8 mouse cellular contexts compared by ENCODE assay signal in the genomic region with DNA sequence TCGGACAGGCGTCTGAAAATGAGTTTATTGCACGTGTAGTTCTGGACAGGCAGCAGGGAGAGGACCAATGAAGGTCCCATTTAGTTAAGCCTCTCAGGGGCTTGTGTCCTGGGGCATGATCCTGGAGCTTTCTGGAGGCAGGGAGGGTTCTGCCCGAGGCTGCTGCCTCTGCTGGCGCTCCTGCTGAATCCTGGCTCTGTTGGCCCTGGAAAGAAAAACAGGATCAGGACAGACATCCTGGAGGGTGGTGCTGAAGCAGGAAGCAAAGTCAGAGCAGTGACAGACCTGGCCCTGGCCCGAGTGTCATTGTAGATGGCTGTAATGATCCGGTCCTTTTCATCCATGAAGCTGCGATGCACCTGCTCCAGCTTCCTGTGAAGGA. TPM values are rescaled to one million over a fixed set of nuclear protein-coding genes. Genes with fewer than 3 reads are reported as not detected.
DNase-seq lines count a peak whose midpoint lies in the region; ATAC-seq and TF ChIP-seq lines count a peak whose summit lies in the region.

No protein-coding gene starts in this region.

- 7% methylated on average over 8 of the region's 8 CpGs for WGBS in heart, embryonic 14.5 days
- WGBS in forebrain, embryonic 14.5 days, result 6% methylated on average over 8 of the region's 8 CpGs
- WGBS in liver, embryonic 16.5 days (ENCODE audit: insufficient replicate concordance), result 12% methylated on average over 8 of the region's 8 CpGs

- intact Hi-C loops in heart, postnatal 10 days (cut with DNase I), result no loop called here

- no peak; the same call in 1 of the 2 replicates for ATAC-seq in heart, embryonic 14.5 days (ENCODE audit: insufficient number of reproducible peaks, insufficient read depth, low FRiP score, low read depth)
- no peak for ATAC-seq in forebrain, embryonic 14.5 days
- no peak for ATAC-seq in liver, embryonic 16.5 days (ENCODE audit: low read depth)
- no peak for ATAC-seq in CD4-positive, CD25-positive, alpha-beta regulatory T cell, adult 4 months
- no peak for ATAC-seq in cerebellum, adult (ENCODE audit: insufficient number of reproducible peaks, low FRiP score, low TSS enrichment)

- peak overlapping the region; percentile 69 to 81 for H3K4me3 ChIP-seq in heart, embryonic 14.5 days (ENCODE audit: control insufficient read depth in 1 of 2, insufficient read depth in 1 of 2, low read depth in 1 of 2, low read length in 2 of 2)
- peak overlapping the region; percentile 83 to 92 for H3K4me3 ChIP-seq in ES-E14 (ENCODE audit: insufficient read depth in 1 of 2, low read depth in 1 of 2, low read length in 2 of 2, poor library complexity in 1 of 2, severe bottlenecking in 1 of 2)
- peak overlapping the region; percentile 78 for H3K4me3 ChIP-seq in forebrain, embryonic 14.5 days (ENCODE audit: low read depth, low read length)
- peak overlapping the region; percentile 76 for H3K4me3 ChIP-seq in liver, embryonic 16.5 days (ENCODE audit: low read depth, low read length)

- in situ Hi-C loops in ES-E14 (cut with MboI; ENCODE audit: low sequenced_read_pairs in 2 of 2, unreplicated experiment in 2 of 2), result no loop called here

- no peaks in the 10 kb centered on the region for H3K9me3 ChIP-seq in heart, embryonic 14.5 days (ENCODE audit: control insufficient read depth, low read length)
- no peaks in the 10 kb centered on the region for H3K9me3 ChIP-seq in ES-E14 (ENCODE audit: control insufficient read depth, insufficient read depth, low read depth, low read length)
- no peaks in the 10 kb centered on the region for H3K9me3 ChIP-seq in forebrain, embryonic 14.5 days (replicated peaks; ENCODE audit: control insufficient read depth, low read length)
- no peaks in the 10 kb centered on the region for H3K9me3 ChIP-seq in liver, embryonic 16.5 days (replicated peaks; ENCODE audit: control insufficient read depth, low read length)

- no peaks in the 10 kb centered on the region for H3K27me3 ChIP-seq in heart, embryonic 14.5 days (ENCODE audit: control insufficient read depth, insufficient read depth, low read length)
- no peaks in the 10 kb centered on the region for H3K27me3 ChIP-seq in forebrain, embryonic 14.5 days (replicated peaks; ENCODE audit: control insufficient read depth, insufficient read depth, low read length)
- no peaks in the 10 kb centered on the region for H3K27me3 ChIP-seq in liver, embryonic 16.5 days (ENCODE audit: control insufficient read depth, insufficient read depth, low read depth, low read length)

- peaks cover 12 to 24% of the 10 kb centered on the region in 2 experiments for H3K4me1 ChIP-seq in heart, embryonic 14.5 days (ENCODE audit: control insufficient read depth in 2 of 2, insufficient read depth in 2 of 2, low read length in 2 of 2)
- peaks cover 4 to 17% of the 10 kb centered on the region in 2 experiments; a peak in 3 of 4 replicates for H3K4me1 ChIP-seq in ES-E14 (ENCODE audit: control insufficient read depth in 2 of 2, insufficient read depth in 2 of 2, low read length in 2 of 2, poor library complexity in 1 of 2)
- H3K4me1 ChIP-seq in forebrain, embryonic 14.5 days (ENCODE audit: control insufficient read depth, insufficient read depth, low read length), result peaks cover 20% of the 10 kb centered on the region
- H3K4me1 ChIP-seq in liver, embryonic 16.5 days (ENCODE audit: control insufficient read depth, low read depth, low read length), result peaks cover 44% of the 10 kb centered on the region

- H3K36me3 ChIP-seq in heart, embryonic 14.5 days (ENCODE audit: control insufficient read depth, insufficient read depth, low read length), result peaks cover 33% of the 10 kb centered on the region
- H3K36me3 ChIP-seq in ES-E14 (ENCODE audit: control insufficient read depth, insufficient read depth, low read length, poor library complexity, severe bottlenecking), result peaks cover 14% of the 10 kb centered on the region
- 0 out of 2 replicates have a peak, but pooled peaks cover 14% of the 10 kb centered on the region for H3K36me3 ChIP-seq in forebrain, embryonic 14.5 days (ENCODE audit: control insufficient read depth, insufficient read depth, low read length)
- peaks cover 4% of the 10 kb centered on the region; the same call in 1 of the 2 replicates for H3K36me3 ChIP-seq in liver, embryonic 16.5 days (ENCODE audit: control insufficient read depth, insufficient read depth)

- peak overlapping the region; percentile 90 for H3K9ac ChIP-seq in heart, embryonic 14.5 days (ENCODE audit: low read length)
- H3K9ac ChIP-seq in ES-E14 (ENCODE audit: insufficient read depth, low read depth, low read length, poor library complexity, severe bottlenecking), result peak overlapping the region; percentile 8; the same call in 1 of the 2 replicates
- H3K9ac ChIP-seq in forebrain, embryonic 14.5 days (ENCODE audit: low read length), result peak overlapping the region; percentile 89
- peak overlapping the region; percentile 79 for H3K9ac ChIP-seq in liver, embryonic 16.5 days (ENCODE audit: low read depth, low read length)

- no peak for DNase-seq in heart, postnatal 10 days
- no peak for DNase-seq in ES-E14 (ENCODE audit: low read depth, low spot score)
- no peak for DNase-seq in forebrain, embryonic 14.5 days (ENCODE audit: low spot score)
- no peak for DNase-seq in frontal cortex, adult 2 months (ENCODE audit: extremely low spot score in 1 of 2, low spot score in 1 of 2)

- H3K4me2 ChIP-seq in heart, embryonic 14.5 days (ENCODE audit: low read length), result peak overlapping the region; percentile 75
- peak overlapping the region; percentile 86 for H3K4me2 ChIP-seq in forebrain, embryonic 14.5 days (ENCODE audit: low read length)
- peak overlapping the region; percentile 99 for H3K4me2 ChIP-seq in liver, embryonic 16.5 days (ENCODE audit: low read depth, low read length)

- H3K27ac ChIP-seq in heart, embryonic 14.5 days (replicated peaks in 1 of 2; ENCODE audit: control insufficient read depth in 1 of 2, insufficient read depth in 1 of 2, low read depth in 2 of 2, low read length in 2 of 2), result peak overlapping the region; percentile 91 to 98
- H3K27ac ChIP-seq in ES-E14 (ENCODE audit: insufficient read depth, low read depth, low read length, poor library complexity, severe bottlenecking), result no peak overlapping the region
- H3K27ac ChIP-seq in forebrain, embryonic 14.5 days (ENCODE audit: low read depth, low read length), result 0 out of 2 replicates have a peak overlapping the region, but pooled peaks have one; percentile 75
- H3K27ac ChIP-seq in liver, embryonic 16.5 days (ENCODE audit: low read length), result peak overlapping the region; percentile 84; the same call in 1 of the 2 replicates

TF ChIP-seq in ES-E14, 5 proteins besides CTCF, POLR2A, EP300 and RAD21 (continues in another document):
- TF ChIP-seq ZC3H11A (IDR thresholded peaks at IDR 0.05; ENCODE audit: borderline replicate concordance, low read depth, low read length) (no peak), HCFC1 (IDR thresholded peaks at IDR 0.05; ENCODE audit: borderline replicate concordance, insufficient read depth, low read length) (no peak), CHD2 (IDR thresholded peaks at IDR 0.05; ENCODE audit: low read depth, low read length) (no peak)

RNA-seq across cellular contexts. Expression of a gene that starts 0.4 kb away (rescaled TPM):
- polyA plus RNA-seq in heart, embryonic 14.5 days (2014; fragmentation: Nextera tagmentation; extraction: Ambion mirVana), result 141 and 153 TPM in 2 replicates
- total RNA-seq in heart, postnatal 10 days (2021), result 100 to 1,000 TPM; 284 to 285 TPM
- 10.0 and 14.3 TPM in 2 replicates for total RNA-seq in ES-E14 (2012; rRNA removed)
- 24.5 and 28.4 TPM in 2 replicates for polyA plus RNA-seq in forebrain, embryonic 14.5 days (2014; fragmentation: Nextera tagmentation; extraction: Ambion mirVana)
- polyA plus RNA-seq in liver, embryonic 16.5 days (2015; fragmentation: Nextera tagmentation; extraction: Ambion mirVana), result 7.7 and 10.5 TPM in 2 replicates
- polyA plus RNA-seq in CD4-positive, CD25-positive, alpha-beta regulatory T cell, adult 4 months (2017; shearing (Covaris generic)), result 1 to 10 TPM; 3.3 to 4.4 TPM
- 102 and 108 TPM in 2 replicates for polyA plus RNA-seq in frontal cortex, adult 2 months (2012; rRNA removed)

RNA-seq across cellular contexts. Expression of a gene that starts 4.5 kb away (rescaled TPM):
- polyA plus RNA-seq in heart, embryonic 14.5 days (2014; fragmentation: Nextera tagmentation; extraction: Ambion mirVana), result 40.0 and 42.9 TPM in 2 replicates
- 10 to 100 TPM; 59.4 to 62.4 TPM for total RNA-seq in heart, postnatal 10 days (2021)
- 14.0 and 22.0 TPM in 2 replicates for total RNA-seq in ES-E14 (2012; rRNA removed)
- 22.5 and 25.2 TPM in 2 replicates for polyA plus RNA-seq in forebrain, embryonic 14.5 days (2014; fragmentation: Nextera tagmentation; extraction: Ambion mirVana)
- polyA plus RNA-seq in liver, embryonic 16.5 days (2015; fragmentation: Nextera tagmentation; extraction: Ambion mirVana), result 9.9 and 10.5 TPM in 2 replicates
- polyA plus RNA-seq in CD4-positive, CD25-positive, alpha-beta regulatory T cell, adult 4 months (2017; shearing (Covaris generic)), result 10 to 100 TPM; 59.8 to 74.9 TPM
- polyA plus RNA-seq in frontal cortex, adult 2 months (2012; rRNA removed), result 36.7 and 39.6 TPM in 2 replicates

RNA-seq across cellular contexts. Expression of a gene that starts 7.6 kb away (rescaled TPM):
- polyA plus RNA-seq in heart, embryonic 14.5 days (2014; fragmentation: Nextera tagmentation; extraction: Ambion mirVana), result 64.2 and 65.1 TPM in 2 replicates
- total RNA-seq in heart, postnatal 10 days (2021), result 10 to 100 TPM; 14.7 to 19.0 TPM
- 51.0 and 64.0 TPM in 2 replicates for total RNA-seq in ES-E14 (2012; rRNA removed)
- polyA plus RNA-seq in forebrain, embryonic 14.5 days (2014; fragmentation: Nextera tagmentation; extraction: Ambion mirVana), result 80.1 and 80.4 TPM in 2 replicates
- 91.1 and 101 TPM in 2 replicates for polyA plus RNA-seq in liver, embryonic 16.5 days (2015; fragmentation: Nextera tagmentation; extraction: Ambion mirVana)
- polyA plus RNA-seq in CD4-positive, CD25-positive, alpha-beta regulatory T cell, adult 4 months (2017; shearing (Covaris generic)), result 10 to 100 TPM; 46.8 to 56.8 TPM
- 207 and 212 TPM in 2 replicates for polyA plus RNA-seq in frontal cortex, adult 2 months (2012; rRNA removed)

RNA-seq across cellular contexts. Expression of a gene that starts 8.0 kb away (rescaled TPM):
- polyA plus RNA-seq in heart, embryonic 14.5 days (2014; fragmentation: Nextera tagmentation; extraction: Ambion mirVana), result 29.7 and 31.8 TPM in 2 replicates
- 10 to 100 TPM; 27.3 to 29.7 TPM for total RNA-seq in heart, postnatal 10 days (2021)
- 12.7 and 13.2 TPM in 2 replicates for total RNA-seq in ES-E14 (2012; rRNA removed)
- polyA plus RNA-seq in forebrain, embryonic 14.5 days (2014; fragmentation: Nextera tagmentation; extraction: Ambion mirVana), result 18.8 and 21.2 TPM in 2 replicates
- 10.1 and 10.5 TPM in 2 replicates for polyA plus RNA-seq in liver, embryonic 16.5 days (2015; fragmentation: Nextera tagmentation; extraction: Ambion mirVana)
- polyA plus RNA-seq in CD4-positive, CD25-positive, alpha-beta regulatory T cell, adult 4 months (2017; shearing (Covaris generic)), result 10 to 100 TPM; 34.8 to 39.6 TPM
- 12.5 and 12.9 TPM in 2 replicates for polyA plus RNA-seq in frontal cortex, adult 2 months (2012; rRNA removed)

RNA-seq across cellular contexts. Expression of a gene that starts 8.0 kb away (rescaled TPM):
- polyA plus RNA-seq in heart, embryonic 14.5 days (2014; fragmentation: Nextera tagmentation; extraction: Ambion mirVana), result 20.0 and 22.0 TPM in 2 replicates
- total RNA-seq in heart, postnatal 10 days (2021), result 10 to 100 TPM; 21.2 to 21.9 TPM
- 5.0 and 6.9 TPM in 2 replicates for total RNA-seq in ES-E14 (2012; rRNA removed)
- polyA plus RNA-seq in forebrain, embryonic 14.5 days (2014; fragmentation: Nextera tagmentation; extraction: Ambion mirVana), result 14.4 and 15.2 TPM in 2 replicates
- 1.6 and 2.5 TPM in 2 replicates for polyA plus RNA-seq in liver, embryonic 16.5 days (2015; fragmentation: Nextera tagmentation; extraction: Ambion mirVana)
- 10 to 100 TPM in 1 of 2 experiments, 1 to 10 TPM in 1; 8.1 to 10.9 TPM for polyA plus RNA-seq in CD4-positive, CD25-positive, alpha-beta regulatory T cell, adult 4 months (2017; shearing (Covaris generic))
- 24.7 and 25.4 TPM in 2 replicates for polyA plus RNA-seq in frontal cortex, adult 2 months (2012; rRNA removed)

Comparison
In these comparisons a context has a peak if more than half of its experiments do, and no peak if none do; other contexts are left out.
1. H3K9ac ChIP-seq: peak in every context shown above with its lines; median percentile 90 in heart, embryonic 14.5 days; 89 in forebrain, embryonic 14.5 days; 79 in liver, embryonic 16.5 days; 8 in ES-E14.